Mouse (Mus musculus) embryonic fibroblast, embryonic 13.5 days (primary cell): ENCODE measurements around the gene Parpbp.

Source experiments
- CTCF ChIP-seq: IDR thresholded peaks from 2 replicates; pipeline ENCODE4 v1.5.1; 2011; ENCODE audit warnings: mild to moderate bottlenecking, control low read depth, low read length, moderate library complexity, borderline replicate concordance; ENCODE audit not compliant: insufficient read depth
- POLR2A ChIP-seq: IDR thresholded peaks from 2 replicates; pipeline ENCODE4 v1.6.1; 2011; ENCODE audit warnings: low read depth, mild to moderate bottlenecking, control low read depth, low read length, moderate library complexity

DNA sequence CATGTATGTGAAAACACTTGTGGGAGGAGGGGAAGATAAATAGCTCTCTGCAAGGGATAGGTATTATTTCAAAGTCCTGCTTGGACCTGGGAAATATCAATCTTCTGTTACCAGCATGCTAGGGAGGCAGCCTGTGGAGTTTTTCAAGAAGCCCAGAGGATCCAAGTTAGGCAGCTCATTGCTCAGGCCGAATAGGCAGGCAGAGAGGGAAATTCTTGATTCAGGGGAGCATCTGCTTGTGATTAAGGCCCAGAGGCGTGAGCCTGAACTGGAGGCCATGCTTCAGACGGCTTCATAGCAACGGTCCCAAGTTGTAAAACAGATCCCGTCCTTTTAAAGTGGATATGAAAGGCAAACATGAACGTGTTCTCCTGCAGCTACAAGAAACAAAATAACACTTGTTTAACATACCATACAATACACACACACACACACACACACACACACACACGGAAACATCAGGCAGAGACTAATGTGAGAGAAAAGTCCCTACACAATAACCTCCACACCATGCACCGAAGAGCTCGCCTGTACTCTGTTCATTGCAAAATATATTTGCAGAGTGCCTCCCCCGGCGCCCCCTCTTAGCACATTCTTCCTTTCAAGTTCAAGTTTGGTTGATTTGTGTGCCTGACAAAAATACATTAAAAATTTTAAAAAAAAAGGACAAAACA, 100.5 kb downstream of the Parpbp start:
- TF ChIP-seq CTCF = no peak
- TF ChIP-seq POLR2A = no peak
